Mouse (Mus musculus): Measurements from ENCODE around the gene Fbxl17.

Gene Fbxl17

GRCm38 (mm10) chr17:63207714-63208113, 292.1 kb downstream of the Fbxl17 start:
- no peak for DNase-seq

DNA sequence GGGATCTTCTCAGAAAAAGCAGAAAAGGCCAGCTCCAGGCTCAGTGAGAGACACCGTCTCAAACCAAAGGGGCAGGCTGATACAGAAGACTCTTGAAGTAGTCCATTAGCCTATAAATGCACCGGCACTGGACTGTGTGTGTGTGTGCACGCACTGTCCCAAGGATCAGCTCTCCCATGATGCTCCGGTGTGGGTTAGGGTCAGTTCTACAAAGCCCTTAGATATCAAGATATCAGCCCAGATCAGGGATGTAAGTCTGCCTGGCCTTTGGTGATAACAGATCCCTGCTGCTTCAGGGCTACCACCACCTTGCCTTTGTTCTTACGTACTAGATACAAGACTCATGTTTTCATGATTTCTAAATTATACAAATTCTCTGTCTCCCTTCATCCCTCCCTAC, 294.5 kb downstream of the Fbxl17 start:
- DNase-seq: no peak

GRCm38 (mm10) chr17:63203582-63204190, 296.1 kb downstream of the Fbxl17 start:
- no peak for DNase-seq

- no peak for DNase-seq
Observed at GRCm38 (mm10) chr17:63198703-63199102, 301.1 kb downstream of the Fbxl17 start.

DNA sequence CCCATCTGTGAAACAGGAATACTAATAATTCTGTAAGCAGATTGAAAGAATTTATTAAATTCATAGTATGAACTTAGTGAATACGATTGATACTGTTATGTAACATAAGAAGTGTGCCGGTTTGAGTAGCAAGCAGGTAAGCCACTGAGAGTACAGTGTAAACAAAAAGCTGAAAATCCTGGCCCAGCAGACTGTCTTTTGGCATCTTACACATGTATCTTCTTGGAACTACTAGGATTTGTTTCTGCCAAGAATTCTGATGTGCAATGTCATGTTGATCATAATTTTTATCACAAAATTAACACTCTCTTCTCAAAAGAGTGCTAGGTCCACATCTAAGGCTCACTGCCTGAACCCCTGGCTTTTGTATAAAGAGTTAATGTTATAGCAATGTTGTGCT, 304.3 kb downstream of the Fbxl17 start:
- no peak for DNase-seq

DNA sequence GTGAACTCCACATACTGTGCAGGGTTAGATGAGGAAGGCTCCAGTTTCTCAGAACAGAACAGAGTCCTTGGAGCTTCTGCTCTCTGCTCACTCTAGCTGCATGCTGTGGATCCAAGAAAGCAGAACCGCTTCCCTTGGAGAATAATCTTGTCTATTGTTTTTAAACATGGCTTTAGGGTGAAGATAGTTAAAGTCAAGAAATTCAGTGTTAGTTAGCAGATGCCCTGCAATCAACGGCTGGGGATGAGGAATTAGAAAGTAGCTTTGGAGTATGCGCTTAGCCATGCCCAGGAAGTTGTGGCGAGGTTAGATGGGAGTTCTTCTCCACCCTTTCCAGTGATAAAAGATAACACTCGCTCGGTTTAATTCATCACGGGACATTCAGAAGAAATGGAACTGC, 306.6 kb downstream of the Fbxl17 start:
- DNase-seq: no peak

- DNase-seq: no peak
Observed at GRCm38 (mm10) chr17:63191345-63191744, 308.5 kb downstream of the Fbxl17 start.

DNA sequence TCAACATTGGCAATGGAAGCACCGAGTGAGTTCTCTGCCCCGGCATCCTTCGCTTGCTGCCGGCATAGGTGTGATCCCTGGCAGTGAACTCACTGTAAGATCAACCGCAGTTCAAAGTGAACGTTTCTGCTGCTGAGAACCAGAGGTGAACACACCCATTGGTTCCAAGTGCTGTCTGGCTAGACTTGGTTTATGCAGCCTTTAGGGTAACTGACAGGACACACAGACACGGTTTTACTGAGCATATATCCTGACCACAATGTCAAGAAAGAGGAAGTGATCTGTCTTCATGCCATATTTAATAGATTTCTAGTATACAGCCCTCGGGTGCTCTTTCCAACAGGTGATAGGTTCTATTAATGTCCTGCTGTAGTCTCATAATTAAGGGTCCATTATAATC, 310.5 kb downstream of the Fbxl17 start:
- DNase-seq: no peak

- no peak for DNase-seq
Observed at GRCm38 (mm10) chr17:63185531-63185930, 314.3 kb downstream of the Fbxl17 start.

GRCm38 (mm10) chr17:63184844-63185504, 314.8 kb downstream of the Fbxl17 start:
- no peak for DNase-seq

DNA sequence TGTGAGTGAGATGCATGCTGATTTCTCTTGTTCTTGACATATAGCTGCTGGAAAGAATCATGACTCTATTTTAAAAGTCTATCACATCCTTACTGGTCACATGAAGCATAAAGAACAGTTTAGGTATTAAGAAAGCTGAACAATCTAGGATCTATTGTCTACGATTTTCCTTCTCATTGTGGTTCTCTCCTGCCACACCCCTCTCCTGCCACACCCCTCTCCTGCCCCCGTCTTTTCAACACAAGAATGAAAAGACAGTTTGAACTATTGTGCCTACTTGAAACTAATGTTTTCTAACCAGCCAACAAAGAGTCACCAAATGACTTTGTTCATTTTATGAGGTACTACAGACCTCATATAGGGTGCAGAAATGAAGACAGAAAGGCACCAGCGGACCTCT, 316.4 kb downstream of the Fbxl17 start:
- DNase-seq: no peak

DNA sequence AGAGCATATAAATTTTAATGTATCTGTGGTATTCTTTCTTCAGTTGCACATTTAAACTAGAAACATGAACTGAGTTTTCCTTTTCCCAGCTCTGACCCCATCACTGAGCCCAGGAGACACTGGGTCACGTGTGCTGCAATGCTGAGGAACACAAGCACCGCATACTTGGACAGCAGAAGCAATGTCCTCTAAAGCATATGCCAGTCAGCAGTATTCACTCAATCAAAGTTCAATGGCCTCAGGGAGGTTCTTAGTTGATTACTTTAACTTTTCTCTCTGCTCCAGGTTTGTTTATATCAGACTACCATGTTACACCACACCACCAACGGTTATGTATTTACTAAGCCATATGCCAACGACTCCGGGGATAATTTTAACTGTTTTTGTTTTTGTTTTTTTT, 318.2 kb downstream of the Fbxl17 start:
- no peak for DNase-seq

- no peak for DNase-seq
Observed at GRCm38 (mm10) chr17:63180042-63180441, 319.8 kb downstream of the Fbxl17 start.

- DNase-seq: no peak
Observed at GRCm38 (mm10) chr17:63178331-63178730, 321.5 kb downstream of the Fbxl17 start.

- DNase-seq: no peak
Observed at GRCm38 (mm10) chr17:63176411-63176810, 323.4 kb downstream of the Fbxl17 start.

GRCm38 (mm10) chr17:63172697-63173096, 327.1 kb downstream of the Fbxl17 start:
- no peak for DNase-seq

DNA sequence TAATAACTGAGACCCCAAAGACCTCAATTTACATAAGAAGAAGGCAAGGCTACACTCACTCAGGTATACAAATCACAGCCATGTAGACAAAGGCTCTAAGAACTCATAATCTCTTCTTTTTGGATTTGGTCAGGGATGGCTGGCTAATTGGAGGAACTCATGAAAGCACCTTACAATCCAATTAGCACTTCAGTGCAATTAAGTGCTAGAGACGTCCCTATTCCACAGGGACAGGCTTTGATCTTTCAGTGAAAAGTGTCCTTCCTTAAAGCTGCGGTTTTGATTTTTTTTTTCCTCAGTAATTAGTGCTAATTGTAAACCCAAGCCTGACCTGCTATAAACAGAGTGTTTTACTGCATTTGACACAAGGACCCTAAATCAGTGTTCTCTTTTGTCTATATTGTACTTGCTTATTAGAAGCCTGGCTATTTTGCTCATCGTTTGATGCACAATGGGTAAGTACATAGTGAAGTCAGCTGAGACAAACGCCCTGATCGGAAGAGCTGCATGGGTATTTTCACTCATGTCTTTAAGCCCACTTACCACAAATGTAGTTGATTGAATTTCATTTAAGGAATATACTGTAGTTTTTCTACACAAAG, 327.8 kb downstream of the Fbxl17 start:
- DNase-seq: no peak

- no peak for DNase-seq
Observed at GRCm38 (mm10) chr17:63171264-63171663, 328.6 kb downstream of the Fbxl17 start.

DNA sequence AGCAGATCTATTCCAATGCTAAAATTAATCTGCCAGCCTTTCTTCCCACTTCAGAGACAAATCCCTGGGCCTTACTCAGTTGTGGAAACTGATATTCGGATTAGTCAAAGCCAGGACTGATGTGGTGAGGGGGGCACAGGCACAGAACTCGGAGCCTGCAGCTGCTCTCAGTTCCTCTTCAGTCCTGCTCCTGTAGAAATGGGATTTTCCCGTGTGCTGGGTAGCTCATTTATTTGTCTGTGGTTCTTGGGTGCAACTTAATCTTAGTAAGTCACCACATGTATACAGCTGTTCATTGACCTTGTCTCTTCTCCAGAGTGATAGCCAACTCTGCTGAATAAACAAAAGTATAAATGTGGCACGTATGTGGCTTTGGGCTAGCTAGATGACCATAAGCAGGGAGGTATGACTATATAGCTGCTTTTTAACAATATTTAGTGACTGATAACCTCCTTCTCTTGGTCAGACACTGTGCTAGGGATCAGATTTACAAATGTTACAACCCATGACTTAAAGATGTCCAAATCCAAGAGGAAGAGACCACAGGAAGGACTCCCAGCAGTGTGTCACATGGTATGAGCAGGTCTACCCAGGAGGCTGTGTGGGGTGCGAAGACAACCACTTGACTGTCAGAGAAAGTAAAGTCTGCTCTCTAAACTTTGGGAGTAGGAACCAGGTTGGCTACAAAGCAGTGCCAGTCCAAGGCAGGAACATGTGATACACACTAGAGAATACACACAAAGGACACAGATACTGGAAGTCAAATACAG, 331.6 kb downstream of the Fbxl17 start:
- no peak for DNase-seq

- DNase-seq: no peak
Observed at GRCm38 (mm10) chr17:63167248-63167647, 332.6 kb downstream of the Fbxl17 start.

DNA sequence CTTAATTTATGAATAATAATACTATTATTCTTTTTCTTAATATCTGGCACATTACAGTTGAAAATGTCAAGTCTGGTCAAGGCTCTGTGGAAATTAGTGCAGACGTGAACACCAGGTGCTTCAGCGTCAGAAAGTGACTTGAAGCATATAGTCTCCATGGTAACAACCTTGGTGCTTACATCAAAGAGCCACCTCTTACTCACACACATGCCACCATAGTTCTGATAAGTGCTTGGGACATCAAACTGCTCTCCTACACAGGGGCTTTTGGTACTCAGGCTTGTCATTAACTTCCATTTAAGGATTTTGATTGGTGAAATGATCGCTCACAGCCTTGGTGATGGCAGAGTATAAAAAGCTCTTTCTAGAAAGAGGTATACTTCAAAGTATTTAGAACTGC, 333.1 kb downstream of the Fbxl17 start:
- DNase-seq: no peak

GRCm38 (mm10) chr17:63165847-63166246, 334.0 kb downstream of the Fbxl17 start:
- no peak for DNase-seq

DNA sequence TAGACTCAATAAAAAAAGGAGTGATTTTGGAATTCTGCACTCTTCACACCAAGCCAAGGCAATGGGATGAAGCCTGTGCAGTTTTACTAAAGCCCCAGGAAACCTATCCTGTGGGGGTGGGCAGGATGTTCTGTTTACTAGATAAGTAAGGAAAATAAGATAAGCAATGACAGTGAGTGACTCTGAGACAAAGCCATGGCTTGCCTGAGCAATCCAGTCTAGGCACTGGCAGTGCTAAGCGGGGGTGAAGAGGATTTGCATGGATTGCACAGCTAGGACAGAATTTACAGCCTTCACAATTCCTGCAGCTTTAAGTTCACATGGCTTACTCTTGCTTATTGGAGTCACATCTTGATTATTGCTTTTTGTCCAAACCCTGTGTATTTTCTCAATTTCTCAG, 335.5 kb downstream of the Fbxl17 start:
- DNase-seq: no peak

- no peak for DNase-seq
Observed at GRCm38 (mm10) chr17:63161953-63162352, 337.9 kb downstream of the Fbxl17 start.

Data from right cerebral cortex, adult 18-20 months (tissue).